Mouse (Mus musculus) forebrain, postnatal 0 days (tissue): ENCODE data around the gene Fbxo47. TPM values are rescaled to one million over a fixed set of nuclear protein-coding genes. Genes with fewer than 3 reads are reported as not detected.

Source experiments
- ATAC-seq: fragments of 200-750 bp; cut with Nextera tagmentation; 2 replicates; pipeline ENCODE4 v1.8.0; 2017; ENCODE audit warnings: mild to moderate bottlenecking, moderate library complexity
- DNase-seq: peaks from one replicate; pipeline ENCODE4 v3.0.0-alpha.2; 2015
- H3K27ac ChIP-seq: fragments of 300-500 bp; sonication (generic); 2 replicates; pipeline ENCODE4 v1.5.1; 2014; ENCODE audit warnings: low read depth, mild to moderate bottlenecking, antibody characterized with exemption, low read length, moderate library complexity, mixed read lengths
- H3K27me3 ChIP-seq: fragments of 300-500 bp; sonication (generic); 2 replicates; pipeline ENCODE4 v1.6.1; 2014; ENCODE audit warnings: mild to moderate bottlenecking, low read length, mixed read lengths; ENCODE audit not compliant: insufficient read depth
- H3K36me3 ChIP-seq: fragments of 300-500 bp; sonication (generic); 2 replicates; pipeline ENCODE4 v1.6.1; 2014; ENCODE audit warnings: mild to moderate bottlenecking, moderate library complexity; ENCODE audit not compliant: insufficient read depth
- H3K4me1 ChIP-seq: fragments of 300-500 bp; sonication (generic); 2 replicates; pipeline ENCODE4 v1.6.1; 2014; ENCODE audit warnings: antibody characterized with exemption; ENCODE audit not compliant: insufficient read depth
- H3K4me2 ChIP-seq: fragments of 300-500 bp; sonication (generic); 2 replicates; pipeline ENCODE4 v1.6.1; 2014; ENCODE audit warnings: low read depth, mild to moderate bottlenecking, moderate library complexity
- H3K4me3 ChIP-seq: fragments of 300-500 bp; sonication (generic); 2 replicates; pipeline ENCODE4 v1.5.1; 2014; ENCODE audit warnings: low read depth, low read length, mixed read lengths
- H3K9ac ChIP-seq: fragments of 300-500 bp; sonication (generic); 2 replicates; pipeline ENCODE4 v1.6.1; 2014; ENCODE audit warnings: mild to moderate bottlenecking
- H3K9me3 ChIP-seq: fragments of 300-500 bp; sonication (generic); 2 replicates; pipeline ENCODE4 v1.6.1; 2016; ENCODE audit warnings: low read length
- CTCF ChIP-seq: sonication (generic); IDR thresholded peaks from 2 replicates; pipeline ENCODE4 v1.5.1; 2016; ENCODE audit warnings: antibody characterized with exemption, control low read depth, low read depth
- WGBS: fragments of 180-500 bp; shearing (Covaris S2); extraction: QIAGEN DNeasy Blood & Tissue Kit; methylation state at CpG from one replicate; pipeline ENCODE4 v1.1.7; 2014; 5-methylcytosine and 5-hydroxymethylcytosine counted together
- polyA plus RNA-seq: library from polyadenylated mRNA; unstranded; fragments of >200 nt; fragmentation: Nextera tagmentation; extraction: Ambion mirVana; gene quantifications from 2 replicates; pipeline ENCODE4 v1.2.1, GENCODE M21; 2015
- total RNA-seq: library from RNA; depleted of rRNA; stranded (reverse); fragments of >200 nt; gene quantifications from 2 replicates; pipeline ENCODE4 v1.2.3, GENCODE M21; 2014

The Fbxo47 gene
- total and polyA plus RNA-seq, 2 experiments from 2014 or later: 0.58 to 1.3 TPM

DNA sequence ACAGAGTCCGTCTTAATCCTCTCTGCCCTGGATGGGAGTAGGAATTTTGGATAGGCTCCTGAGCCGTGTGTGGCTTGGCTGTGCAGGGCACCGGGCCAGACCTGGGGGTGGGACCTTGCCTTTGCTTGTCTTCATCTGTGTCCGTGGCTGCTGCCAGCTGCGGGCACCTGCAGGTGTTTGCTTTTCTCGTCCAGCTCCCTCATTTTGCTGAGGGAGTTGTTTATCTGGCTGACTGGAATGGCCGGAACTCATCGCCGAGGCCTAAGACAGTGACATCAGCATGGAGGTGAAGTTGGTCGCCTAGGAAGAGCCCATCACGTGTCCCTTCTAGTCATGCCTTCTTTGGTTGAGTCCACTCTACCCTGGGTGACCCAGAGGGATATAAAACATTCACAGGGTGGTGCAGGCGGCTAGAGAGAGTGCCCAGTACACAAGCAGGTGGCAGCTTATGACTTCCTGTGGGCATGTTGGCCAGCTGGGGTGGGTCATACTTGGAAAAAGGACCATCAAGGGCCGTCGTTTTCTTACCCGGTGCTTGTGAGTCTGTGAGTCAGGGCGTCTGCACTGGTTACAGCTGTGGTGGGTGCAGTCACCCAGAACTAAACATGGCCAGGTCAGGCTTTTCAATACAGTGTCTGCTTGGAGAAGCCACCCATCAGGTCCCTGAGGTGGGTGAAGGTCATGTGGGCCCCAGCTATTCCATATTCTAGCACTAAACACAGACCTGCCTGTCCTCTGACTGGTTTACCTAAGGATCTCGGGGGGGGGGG is 70.0 kb downstream of the Fbxo47 start:
- no peak overlapping the region for H3K9ac ChIP-seq
- no peaks in the 10 kb centered on the region for H3K27me3 ChIP-seq
- peaks cover 24% of the 10 kb centered on the region for H3K4me1 ChIP-seq
- H3K9me3 ChIP-seq: no peaks in the 10 kb centered on the region
- ATAC-seq (no peak), DNase-seq (no peak)
- H3K27ac ChIP-seq: peak overlapping the region; percentile 86
- WGBS: 67% methylated on average over 17 of the region's 17 CpGs
- no peak overlapping the region for H3K4me3 ChIP-seq
- TF ChIP-seq CTCF: no peak
- peaks cover 27% of the 10 kb centered on the region for H3K36me3 ChIP-seq
- 0 out of 2 replicates have a peak overlapping the region, but pooled peaks have one; percentile 45 for H3K4me2 ChIP-seq

- H3K4me1 ChIP-seq: peaks cover 32% of the 10 kb centered on the region
- H3K4me3 ChIP-seq: no peak overlapping the region
- no peaks in the 10 kb centered on the region for H3K9me3 ChIP-seq
- H3K27ac ChIP-seq: peak overlapping the region; percentile 86
- H3K9ac ChIP-seq: peak overlapping the region; percentile 48
- DNase-seq (peak; percentile 34), ATAC-seq (peak; percentile 42)
- H3K36me3 ChIP-seq: peaks cover 35% of the 10 kb centered on the region
- no peaks in the 10 kb centered on the region for H3K27me3 ChIP-seq
- peak overlapping the region; percentile 45 for H3K4me2 ChIP-seq
- 31% methylated on average over 7 of the region's 7 CpGs for WGBS
- no peak for TF ChIP-seq CTCF
These were observed 70.9 kb downstream of the Fbxo47 start for GRCm38 (mm10) chr11:97813085-97813484.

DNA sequence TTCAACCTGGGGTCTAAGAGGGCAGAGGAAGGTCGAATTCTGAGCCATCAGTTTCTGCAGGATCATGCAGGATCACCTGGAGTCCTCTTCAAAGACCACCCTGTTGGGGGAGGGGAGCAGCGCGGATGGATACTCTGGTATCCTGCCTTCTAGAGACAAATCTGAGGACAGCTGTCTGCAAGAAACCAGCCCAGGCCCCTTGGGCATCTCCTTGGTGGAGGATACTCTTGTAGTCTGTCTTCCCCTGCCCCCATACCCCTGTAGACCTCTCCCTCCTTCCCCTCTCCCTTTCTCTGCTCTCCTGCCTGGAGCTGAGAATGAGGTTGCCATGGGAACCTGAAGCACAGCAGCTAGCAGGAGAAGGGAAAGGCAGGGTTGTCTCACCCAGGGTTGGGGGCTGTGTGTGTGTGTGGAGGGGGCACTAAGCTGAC is 71.4 kb downstream of the Fbxo47 start:
- WGBS: 42% methylated on average over 3 of the region's 3 CpGs
- H3K4me3 ChIP-seq: peak overlapping the region; percentile 18; the same call in 1 of the 2 replicates
- H3K4me1 ChIP-seq: peaks cover 34% of the 10 kb centered on the region
- peaks cover 41% of the 10 kb centered on the region for H3K36me3 ChIP-seq
- H3K4me2 ChIP-seq: peak overlapping the region; percentile 45
- H3K27me3 ChIP-seq: no peaks in the 10 kb centered on the region
- no peak for TF ChIP-seq CTCF
- ATAC-seq (peak; percentile 96), DNase-seq (peak; percentile 79)
- H3K9ac ChIP-seq: peak overlapping the region; percentile 48
- H3K27ac ChIP-seq: peak overlapping the region; percentile 86
- H3K9me3 ChIP-seq: no peaks in the 10 kb centered on the region

- no peaks in the 10 kb centered on the region for H3K9me3 ChIP-seq
- 0 out of 2 replicates have a peak, but pooled peaks have one; percentile 30 for ATAC-seq
- no peak overlapping the region for H3K4me3 ChIP-seq
- no peak for DNase-seq
- WGBS: 25% methylated on average over 12 of the region's 13 CpGs
- H3K36me3 ChIP-seq: peaks cover 44% of the 10 kb centered on the region
- H3K4me1 ChIP-seq: peaks cover 34% of the 10 kb centered on the region
- peak overlapping the region; percentile 45 for H3K4me2 ChIP-seq
- no peak for TF ChIP-seq CTCF
- H3K27me3 ChIP-seq: no peaks in the 10 kb centered on the region
- peak overlapping the region; percentile 48 for H3K9ac ChIP-seq
- H3K27ac ChIP-seq: peak overlapping the region; percentile 86
These were observed 72.2 kb downstream of the Fbxo47 start for GRCm38 (mm10) chr11:97811569-97812362.

DNA sequence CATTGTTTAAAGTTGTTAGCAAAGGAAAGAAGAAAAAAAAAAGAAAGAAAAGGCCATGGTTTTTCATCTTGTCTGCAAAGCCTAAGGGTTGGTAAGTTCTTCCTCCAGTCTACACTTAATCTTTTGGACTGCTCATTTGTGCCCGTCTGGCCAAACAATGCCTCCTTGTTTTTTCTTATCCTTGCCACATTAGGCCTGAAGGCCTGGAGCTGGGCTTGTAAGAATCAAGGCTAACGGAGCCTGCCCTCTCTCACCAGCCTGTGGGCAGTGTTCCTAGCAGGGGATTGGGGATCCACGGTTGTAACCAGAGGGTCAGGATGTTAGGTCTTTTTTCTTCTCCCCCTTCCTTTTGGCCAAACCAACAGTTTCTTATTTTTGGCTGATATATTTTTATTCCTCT is 73.0 kb downstream of the Fbxo47 start:
- Histone ChIP-seq H3K36me3 (peaks cover 38% of the 10 kb centered on the region), H3K27ac (peak overlapping the region; percentile 86; the same call in 1 of the 2 replicates), H3K9ac (no peak overlapping the region), H3K4me2 (no peak overlapping the region), H3K4me3 (no peak overlapping the region), H3K4me1 (peaks cover 41% of the 10 kb centered on the region), H3K27me3 (no peaks in the 10 kb centered on the region), H3K9me3 (no peaks in the 10 kb centered on the region)
- TF ChIP-seq CTCF: no peak
- 11% methylated on average over 3 of the region's 3 CpGs for WGBS
- no peak for DNase-seq
- ATAC-seq: no peak

- Histone ChIP-seq H3K4me1 (peaks cover 47% of the 10 kb centered on the region), H3K27me3 (no peaks in the 10 kb centered on the region), H3K27ac (no peak overlapping the region), H3K36me3 (peaks cover 32% of the 10 kb centered on the region), H3K4me3 (no peak overlapping the region), H3K4me2 (no peak overlapping the region), H3K9ac (no peak overlapping the region), H3K9me3 (no peaks in the 10 kb centered on the region)
- WGBS: 70% methylated on average over 7 of the region's 7 CpGs
- ATAC-seq (no peak), DNase-seq (no peak)
- TF ChIP-seq CTCF: no peak
These were observed 73.6 kb downstream of the Fbxo47 start for GRCm38 (mm10) chr11:97810356-97810755.
